Comparison of ENCODE assay signal across 18 mouse cellular contexts in the genomic region with DNA sequence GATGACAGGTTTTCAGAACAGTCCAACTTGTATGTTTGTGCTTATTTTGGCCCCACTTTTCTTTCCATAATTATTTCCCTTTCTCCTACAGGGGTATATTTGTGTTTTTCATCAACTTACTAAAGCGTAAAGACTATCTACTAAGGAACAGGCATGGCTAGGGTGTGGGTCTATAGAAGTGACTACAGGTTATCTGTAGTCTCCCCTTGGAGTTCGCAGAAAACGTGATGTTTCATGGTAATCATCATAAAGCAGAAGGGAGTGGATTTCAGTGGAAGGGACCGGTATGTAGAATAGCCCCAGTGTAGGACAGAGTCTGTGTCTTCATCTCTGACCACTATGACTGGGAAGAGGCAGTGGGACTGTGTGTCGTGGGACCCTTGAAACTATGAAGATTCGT. TPM values are rescaled to one million over a fixed set of nuclear protein-coding genes. Genes with fewer than 3 reads are reported as not detected.
DNase-seq lines count a peak whose midpoint lies in the region; ATAC-seq lines count a peak whose summit lies in the region.
"Had no signal": no experiment of that assay in that cellular context is flagged by ENCODE, and none has a peak within 500 bp of the region (broad histone marks: within the 10 kb centered on the region; RNA-seq: fewer than 3 reads in every experiment).

No protein-coding gene starts in this region.

- 71% methylated on average over 6 of the region's 6 CpGs for WGBS in heart, embryonic 13.5 days
- 84% methylated on average over 6 of the region's 6 CpGs for WGBS in neural tube, embryonic 15.5 days

- H3K4me2 ChIP-seq in heart, embryonic 13.5 days = peak overlapping the region; percentile 8; the same call in 1 of the 2 replicates
- no peak overlapping the region for H3K4me2 ChIP-seq in neural tube, embryonic 15.5 days

- H3K27ac ChIP-seq in heart, embryonic 13.5 days (replicated peaks) = no peak overlapping the region
- no peak overlapping the region for H3K27ac ChIP-seq in neural tube, embryonic 15.5 days (replicated peaks)
- H3K27ac ChIP-seq: embryonic facial prominence, embryonic 10.5 days had no signal

- no peak overlapping the region for H3K9ac ChIP-seq in heart, embryonic 13.5 days
- no peak overlapping the region for H3K9ac ChIP-seq in neural tube, embryonic 15.5 days (replicated peaks)
- H3K9ac ChIP-seq: forebrain, postnatal 0 days had no signal

- H3K9me3 ChIP-seq in heart, embryonic 13.5 days = no peaks in the 10 kb centered on the region
- no peaks in the 10 kb centered on the region for H3K9me3 ChIP-seq in neural tube, embryonic 15.5 days (replicated peaks)
- H3K9me3 ChIP-seq: embryonic facial prominence, embryonic 10.5 days had no signal

- no peak for ATAC-seq in heart, embryonic 13.5 days (ENCODE audit: extremely low read depth, insufficient number of reproducible peaks, low FRiP score, low TSS enrichment)
- ATAC-seq in megakaryocyte progenitor cell, adult 5-6 weeks (replicated peaks; ENCODE audit: poor library complexity) = peak; percentile 88
- ATAC-seq in neural tube, embryonic 15.5 days (ENCODE audit: low FRiP score) = no peak
- ATAC-seq: forebrain, postnatal 0 days had no signal

- H3K4me3 ChIP-seq in heart, embryonic 13.5 days = no peak overlapping the region
- no peak overlapping the region for H3K4me3 ChIP-seq in neural tube, embryonic 15.5 days (replicated peaks)
- H3K4me3 ChIP-seq: embryonic facial prominence, embryonic 10.5 days had no signal

- H3K4me1 ChIP-seq in heart, embryonic 13.5 days = no peaks in the 10 kb centered on the region
- peaks cover 63% of the 10 kb centered on the region for H3K4me1 ChIP-seq in neural tube, embryonic 15.5 days
- H3K4me1 ChIP-seq: embryonic facial prominence, embryonic 10.5 days had no signal

- no peaks in the 10 kb centered on the region for H3K27me3 ChIP-seq in heart, embryonic 13.5 days (replicated peaks)
- no peaks in the 10 kb centered on the region for H3K27me3 ChIP-seq in neural tube, embryonic 15.5 days (replicated peaks)

- no peaks in the 10 kb centered on the region for H3K36me3 ChIP-seq in heart, embryonic 13.5 days
- 0 out of 2 replicates have a peak, but pooled peaks cover 5% of the 10 kb centered on the region for H3K36me3 ChIP-seq in neural tube, embryonic 15.5 days

- DNase-seq in heart, postnatal 4 days = no peak
- peak; percentile 75 for DNase-seq in c-Kit-positive CD71-positive TER-119-negative erythroid progenitor cells, embryonic 14.5 days (ENCODE audit: low read depth)
- peak; percentile 55 for DNase-seq in liver
- DNase-seq in frontal cortex, postnatal 25 days (ENCODE audit: low spot score in 2 of 2) = no peak
- DNase-seq: adrenal gland, adult 8-10 months; cerebellum, adult 2 months; forebrain, postnatal 0 days; gastrocnemius, postnatal 10 days; heart, adult 18-20 months; heart, postnatal 14 days; lung, postnatal 4 days; midbrain, embryonic 14.5 days; right cerebral cortex, adult 18-20 months; thymus, postnatal 4 days had no signal

RNA-seq across cellular contexts. Expression of gene Tnfrsf21, which starts 8.7 kb away (rescaled TPM):
- polyA plus RNA-seq in heart, embryonic 13.5 days (2015; fragmentation: Nextera tagmentation; extraction: Ambion mirVana) = 9.6 and 10.4 TPM in 2 replicates
- 10 to 100 TPM; 12.3 to 12.8 TPM for total RNA-seq in heart, postnatal 4 days (2021)
- 58.2 and 69.6 TPM in 2 replicates for total RNA-seq in megakaryocyte progenitor cell, adult 5-6 weeks (2015)
- 47.0 and 49.0 TPM in 2 replicates for total RNA-seq in megakaryocyte progenitor cell, adult 5-6 weeks (2017)
- 78.6 and 84.4 TPM in 2 replicates for polyA plus RNA-seq in neural tube, embryonic 15.5 days (2015; fragmentation: Nextera tagmentation; extraction: Ambion mirVana)

Comparison
In these comparisons a context has a peak if more than half of its experiments do, and no peak if none do; other contexts are left out.
1. DNase-seq: peak in c-Kit-positive CD71-positive TER-119-negative erythroid progenitor cells, embryonic 14.5 days (single experiment) and liver (single experiment); none in heart, postnatal 4 days (single experiment) and frontal cortex, postnatal 25 days (0 of 2).